Mouse (Mus musculus): Measurements from ENCODE around the gene 4930595D18Rik. TPM values are rescaled to one million over a fixed set of nuclear protein-coding genes. Genes with fewer than 3 reads are reported as not detected.

Gene 4930595D18Rik
- polyA plus RNA-seq, 1 experiment from 2014 or later: not detected

- H3K9ac ChIP-seq (ENCODE audit: low read length): no peak overlapping the region
- H3K4me2 ChIP-seq (ENCODE audit: low read depth, low read length): no peak overlapping the region
- no peak overlapping the region for H3K4me3 ChIP-seq (ENCODE audit: low read length)
- H3K27ac ChIP-seq (ENCODE audit: low read length): no peak overlapping the region
- no peaks in the 10 kb centered on the region for H3K9me3 ChIP-seq (ENCODE audit: control insufficient read depth, low read length)
- no peaks in the 10 kb centered on the region for H3K27me3 ChIP-seq (ENCODE audit: control insufficient read depth, insufficient read depth, low read depth, low read length)
- no peak for ATAC-seq (ENCODE audit: low read depth)
- H3K4me1 ChIP-seq (replicated peaks; ENCODE audit: control insufficient read depth, insufficient read depth, low read length): no peaks in the 10 kb centered on the region
- WGBS: 88% methylated on average over 8 of the region's 8 CpGs
- H3K36me3 ChIP-seq (ENCODE audit: control insufficient read depth, insufficient read depth, low read length): peaks cover 37% of the 10 kb centered on the region
Measured at GRCm38 (mm10) chr12:111111176-111111575, 73.1 kb downstream of the 4930595D18Rik start.

Other genes starting within 250 kb of the 4930595D18Rik start
- gene Ankrd9, start 205.5 kb downstream of the 4930595D18Rik start, polyA plus RNA-seq (2015; fragmentation: Nextera tagmentation; extraction: Ambion mirVana): 11.8 and 13.6 TPM in 2 replicates
- gene Rcor1, start 145.1 kb downstream of the 4930595D18Rik start, polyA plus RNA-seq (2015; fragmentation: Nextera tagmentation; extraction: Ambion mirVana): 8.8 and 10.4 TPM in 2 replicates
- gene Traf3, start 18.1 kb downstream of the 4930595D18Rik start, polyA plus RNA-seq (2015; fragmentation: Nextera tagmentation; extraction: Ambion mirVana): 5.8 and 7.7 TPM in 2 replicates
- gene Amn, start 86.6 kb upstream of the 4930595D18Rik start, polyA plus RNA-seq (2015; fragmentation: Nextera tagmentation; extraction: Ambion mirVana): 0.44 and 0.69 TPM in 2 replicates
- 34.4 and 36.1 TPM in 2 replicates for gene Cdc42bpb, start 193.2 kb upstream of the 4930595D18Rik start, polyA plus RNA-seq (2015; fragmentation: Nextera tagmentation; extraction: Ambion mirVana)
- gene Lbhd2, start 222.3 kb upstream of the 4930595D18Rik start, polyA plus RNA-seq (2015; fragmentation: Nextera tagmentation; extraction: Ambion mirVana): 0.79 and 0.80 TPM in 2 replicates
- 13.0 and 14.5 TPM in 2 replicates for gene Exoc3l4, start 232.5 kb upstream of the 4930595D18Rik start, polyA plus RNA-seq (2015; fragmentation: Nextera tagmentation; extraction: Ambion mirVana)

All from lung, embryonic 16.5 days (tissue).